Mouse (Mus musculus) liver, embryonic 11.5 days (tissue): ENCODE data around the gene Gm21310. TPM values are rescaled to one million over a fixed set of nuclear protein-coding genes. Genes with fewer than 3 reads are reported as not detected.
"Not testable (repeated sequence)": the region's sequence is repeated elsewhere in the genome, so short reads cannot be mapped to it uniquely, and the experiment has no call there.

Experiments
- ATAC-seq: fragments of 200-750 bp; cut with Nextera tagmentation; replicated peaks from 2 replicates; pipeline ENCODE4 v1.8.0; 2017; ENCODE audit warnings: moderate number of reproducible peaks, mild to moderate bottlenecking, moderate TSS enrichment, moderate library complexity; ENCODE audit not compliant: low FRiP score
- DNase-seq: peaks from one replicate; pipeline ENCODE4 v3.0.0-alpha.2; 2017; ENCODE audit warnings: low spot score
- H3K27ac ChIP-seq: fragments of 300-500 bp; sonication (generic); 2 replicates; pipeline ENCODE4 v1.5.1; 2014; ENCODE audit warnings: mild to moderate bottlenecking, low read depth, low read length, control low read depth
- H3K27me3 ChIP-seq: fragments of 300-500 bp; sonication (generic); replicated peaks from 2 replicates; pipeline ENCODE4 v1.6.1; 2014; ENCODE audit warnings: low read length, mixed read lengths; ENCODE audit not compliant: control insufficient read depth, insufficient read depth
- H3K36me3 ChIP-seq: fragments of 300-500 bp; sonication (generic); 2 replicates; pipeline ENCODE4 v1.6.1; 2014; ENCODE audit warnings: mild to moderate bottlenecking, low read length, moderate library complexity, mixed read lengths; ENCODE audit not compliant: control insufficient read depth, insufficient read depth
- H3K4me1 ChIP-seq: fragments of 300-500 bp; sonication (generic); replicated peaks from 2 replicates; pipeline ENCODE4 v1.6.1; 2014; ENCODE audit warnings: low read length, mixed read lengths; ENCODE audit not compliant: control insufficient read depth, insufficient read depth
- H3K4me2 ChIP-seq: fragments of 300-500 bp; sonication (generic); 2 replicates; pipeline ENCODE4 v1.6.1; 2014; ENCODE audit warnings: mild to moderate bottlenecking, control low read depth, moderate library complexity
- H3K4me3 ChIP-seq: fragments of 300-500 bp; sonication (generic); 2 replicates; pipeline ENCODE4 v1.5.1; 2014; ENCODE audit warnings: low read depth, low read length, control low read depth
- H3K9ac ChIP-seq: fragments of 300-500 bp; sonication (generic); 2 replicates; pipeline ENCODE4 v1.6.1; 2014; ENCODE audit warnings: low read depth, low read length, control low read depth
- H3K9me3 ChIP-seq: fragments of 300-500 bp; sonication (generic); 2 replicates; pipeline ENCODE4 v1.6.1; 2016; ENCODE audit warnings: low read length, inconsistent platforms, mixed read lengths; ENCODE audit not compliant: control insufficient read depth
- polyA plus RNA-seq: library from polyadenylated mRNA; unstranded; fragments of >200 nt; fragmentation: Nextera tagmentation; extraction: Ambion mirVana; gene quantifications from 2 replicates; pipeline ENCODE4 v1.2.1, GENCODE M21; 2014

The Gm21310 gene
- not detected in 2 replicates for polyA plus RNA-seq

- not testable (repeated sequence) for H3K9ac ChIP-seq, H3K27me3 ChIP-seq, DNase-seq, H3K4me3 ChIP-seq, H3K4me2 ChIP-seq, H3K9me3 ChIP-seq, H3K4me1 ChIP-seq, H3K36me3 ChIP-seq, ATAC-seq, H3K27ac ChIP-seq
Measured at GRCm38 (mm10) chrY:10147083-10147482, at the start of gene Gm21310. Gm21310 (minus strand) TSS chrY:10147183.

Other genes starting within 250 kb of the Gm21310 start
- not detected in 2 replicates for gene Gm20834, start 177.4 kb upstream of the Gm21310 start, polyA plus RNA-seq